Mouse (Mus musculus) cortical plate, adult 2 months (tissue): ENCODE data around the gene Tbx3. TPM values are rescaled to one million over a fixed set of nuclear protein-coding genes. Genes with fewer than 3 reads are reported as not detected.

Source experiments
- H3K27ac ChIP-seq: fragments of 200-500 bp; 2 replicates; pipeline ENCODE4 v1.5.1; 2012; ENCODE audit warnings: low read length, control low read depth, inconsistent platforms; ENCODE audit not compliant: insufficient read depth
- H3K4me1 ChIP-seq: fragments of 200-500 bp; 2 replicates; pipeline ENCODE4 v1.6.1; 2011; ENCODE audit warnings: low read length; ENCODE audit not compliant: control insufficient read depth, insufficient read depth
- H3K4me3 ChIP-seq: fragments of 200-500 bp; 2 replicates; pipeline ENCODE4 v1.5.1; 2011; ENCODE audit warnings: mild to moderate bottlenecking, low read length, control low read depth; ENCODE audit not compliant: insufficient read depth
- CTCF ChIP-seq: fragments of 200-500 bp; IDR thresholded peaks from 2 replicates; pipeline ENCODE4 v1.5.1; 2011; ENCODE audit warnings: mild to moderate bottlenecking, control low read depth, low read length; ENCODE audit not compliant: insufficient read depth; ENCODE audit errors: extremely low read depth
- POLR2A ChIP-seq: fragments of 200-500 bp; IDR thresholded peaks from 2 replicates; pipeline ENCODE4 v1.6.1; 2011; ENCODE audit warnings: mild to moderate bottlenecking, low read length, control low read depth; ENCODE audit not compliant: insufficient read depth; ENCODE audit errors: extremely low read depth
- polyA plus RNA-seq: library from polyadenylated mRNA; depleted of rRNA; stranded (reverse); fragments of >200 nt; gene quantifications from 2 replicates; pipeline ENCODE4 v1.2.3, GENCODE M21; 2012; rRNA removed

Tbx3 gene
- 1.8 and 1.9 TPM in 2 replicates for polyA plus RNA-seq

DNA sequence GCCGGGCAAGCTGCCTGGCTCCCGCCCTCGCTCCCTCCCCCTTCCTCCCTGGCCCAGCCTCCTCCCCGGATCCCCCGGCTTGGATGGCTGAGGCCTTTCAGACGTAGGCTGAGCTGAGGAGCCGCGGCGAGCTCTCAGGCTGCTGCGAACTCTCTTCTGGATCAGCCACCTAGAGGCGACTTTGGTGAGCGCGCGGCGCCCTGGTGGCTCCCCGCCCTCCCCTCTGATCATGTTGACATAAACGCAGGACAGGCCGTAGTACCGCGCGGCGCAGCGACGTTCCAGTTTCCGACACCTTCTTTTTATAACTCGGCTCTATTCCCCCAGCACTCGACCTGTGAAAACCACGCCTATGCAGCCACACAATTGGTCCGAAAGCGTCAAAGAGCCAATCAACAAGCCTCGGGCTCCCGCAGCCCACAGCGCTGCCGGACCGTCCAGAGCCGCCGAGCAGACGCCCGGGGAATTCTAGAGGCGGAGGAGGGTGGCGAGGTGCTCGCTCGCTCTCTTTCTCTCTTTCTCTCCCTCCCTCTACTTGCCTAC lies at the start of gene Tbx3:
TSS of gene Tbx3 (plus strand) at position 104 of the 543 bp plus-strand sequence.
- Histone ChIP-seq H3K4me3 (peak within 1 kb of the TSS; percentile 27; the same call in 1 of the 2 replicates), H3K27ac (peak within 1 kb of the TSS; percentile 73), H3K4me1 (no peaks in the 10 kb centered on the region)
- 0 out of 2 replicates have a peak, but pooled peaks have one; percentile 7 for TF ChIP-seq POLR2A
- TF ChIP-seq CTCF: peak; percentile 17; the same call in 1 of the 2 replicates

DNA sequence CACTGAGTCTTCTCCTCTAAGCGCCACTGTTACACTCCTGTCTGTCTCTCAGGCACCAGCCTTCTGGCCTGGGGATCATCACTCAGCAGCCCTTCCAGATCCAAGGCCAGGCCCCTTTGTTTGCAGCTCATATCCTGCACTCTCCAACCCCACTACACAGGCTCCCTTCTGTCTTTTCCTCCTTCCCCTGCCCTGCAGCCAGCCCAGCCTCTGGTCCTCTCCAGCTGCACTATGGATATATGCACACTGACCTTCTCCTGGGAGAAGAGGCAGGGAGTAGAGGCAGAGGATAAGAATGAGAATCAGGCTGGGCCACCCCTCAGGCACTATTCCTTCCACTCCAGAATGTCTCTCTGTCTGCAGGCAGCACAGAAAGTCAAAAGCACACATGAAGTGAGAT lies 48.4 kb upstream of the Tbx3 start:
- H3K27ac ChIP-seq: no peak overlapping the region
- no peaks in the 10 kb centered on the region for H3K4me1 ChIP-seq
- H3K4me3 ChIP-seq: no peak overlapping the region
- TF ChIP-seq POLR2A (no peak), CTCF (no peak)

DNA sequence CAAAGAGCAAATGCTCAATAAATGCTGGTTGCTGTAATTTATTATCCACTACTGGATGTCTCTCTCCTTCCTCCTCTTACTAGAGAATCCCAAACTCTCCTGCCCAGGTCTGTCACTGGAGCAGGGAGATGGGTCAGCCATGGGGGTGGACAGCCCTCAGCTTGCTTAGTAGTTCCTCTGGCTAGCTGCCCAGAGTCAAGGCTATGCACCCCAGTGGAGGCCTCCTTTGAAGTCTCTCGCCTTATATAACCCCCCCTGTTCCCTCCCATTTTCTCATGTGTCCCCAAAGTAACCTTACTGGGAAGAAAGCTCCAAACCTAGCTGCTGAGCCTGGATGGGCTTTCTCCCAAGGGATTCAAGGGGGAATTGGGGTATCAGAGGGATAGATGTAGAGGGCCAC lies 45.9 kb upstream of the Tbx3 start:
- Histone ChIP-seq H3K4me3 (no peak overlapping the region), H3K4me1 (no peaks in the 10 kb centered on the region), H3K27ac (no peak overlapping the region)
- no peak for TF ChIP-seq POLR2A
- no peak for TF ChIP-seq CTCF

DNA sequence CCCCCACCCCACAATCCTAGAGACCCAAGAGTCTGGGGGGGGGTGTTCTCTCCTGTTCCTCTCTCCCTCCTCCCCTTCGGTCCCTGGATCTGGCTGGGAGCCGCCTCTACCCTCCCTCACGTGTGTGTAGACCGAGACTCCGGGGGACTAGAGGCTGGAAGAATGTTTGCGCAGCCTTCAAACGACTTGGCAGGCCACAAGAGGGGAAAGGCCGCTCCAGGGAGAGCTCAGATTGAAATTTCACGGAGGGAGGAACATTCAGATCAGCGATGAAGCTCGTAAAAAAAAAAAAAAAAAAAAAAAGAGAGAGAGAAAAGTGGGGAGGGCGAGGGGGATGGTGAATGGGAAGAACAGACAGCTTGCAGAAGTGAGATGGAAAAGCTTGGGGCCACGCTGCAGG lies 44.9 kb upstream of the Tbx3 start:
- no peak for TF ChIP-seq POLR2A
- no peak for TF ChIP-seq CTCF
- Histone ChIP-seq H3K4me3 (no peak overlapping the region), H3K4me1 (no peaks in the 10 kb centered on the region), H3K27ac (0 out of 2 replicates have a peak overlapping the region, but pooled peaks have one; percentile 29)

DNA sequence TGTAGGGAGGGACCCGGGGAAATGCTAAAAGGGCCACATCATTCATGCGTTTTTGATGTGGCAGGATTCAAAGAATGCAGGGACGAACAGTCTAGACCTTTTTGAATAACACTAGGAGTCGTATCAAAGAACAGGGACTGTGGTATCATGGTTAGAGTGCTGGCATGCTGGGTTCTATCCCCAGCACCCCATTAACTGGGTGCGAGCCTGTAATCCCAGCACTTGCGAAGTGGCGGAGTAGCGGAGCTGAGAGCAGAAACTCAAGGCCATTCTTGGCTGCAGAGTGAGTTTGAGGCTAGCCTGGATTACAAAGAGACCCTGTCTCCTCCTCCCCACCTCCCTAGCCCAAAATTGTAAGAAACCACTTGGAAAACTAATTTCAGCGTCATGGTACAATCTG lies 44.3 kb upstream of the Tbx3 start:
- no peaks in the 10 kb centered on the region for H3K4me1 ChIP-seq
- no peak overlapping the region for H3K27ac ChIP-seq
- no peak overlapping the region for H3K4me3 ChIP-seq
- TF ChIP-seq CTCF (no peak), POLR2A (no peak)

DNA sequence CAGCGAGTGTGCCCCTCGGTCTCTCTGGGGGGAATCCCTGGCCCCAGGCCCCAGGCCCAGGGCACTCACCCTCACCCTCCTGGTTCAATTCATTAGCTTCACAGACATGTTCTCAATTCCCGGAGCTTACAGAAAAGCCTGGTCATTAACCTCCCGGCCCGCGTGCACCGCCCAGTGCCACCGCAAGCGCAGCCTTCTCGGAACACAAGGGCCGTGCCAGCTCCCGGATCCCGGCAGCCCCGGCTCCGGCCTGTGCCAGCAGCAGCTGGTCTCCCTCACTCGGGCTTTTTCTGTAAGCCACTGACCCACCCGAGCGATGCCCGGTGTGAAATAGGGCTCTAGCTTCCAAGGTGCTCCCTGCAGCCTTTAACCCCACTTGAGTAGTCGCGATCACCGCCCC lies 43.8 kb upstream of the Tbx3 start:
- Histone ChIP-seq H3K27ac (no peak overlapping the region), H3K4me1 (no peaks in the 10 kb centered on the region), H3K4me3 (no peak overlapping the region)
- TF ChIP-seq POLR2A: no peak
- no peak for TF ChIP-seq CTCF

DNA sequence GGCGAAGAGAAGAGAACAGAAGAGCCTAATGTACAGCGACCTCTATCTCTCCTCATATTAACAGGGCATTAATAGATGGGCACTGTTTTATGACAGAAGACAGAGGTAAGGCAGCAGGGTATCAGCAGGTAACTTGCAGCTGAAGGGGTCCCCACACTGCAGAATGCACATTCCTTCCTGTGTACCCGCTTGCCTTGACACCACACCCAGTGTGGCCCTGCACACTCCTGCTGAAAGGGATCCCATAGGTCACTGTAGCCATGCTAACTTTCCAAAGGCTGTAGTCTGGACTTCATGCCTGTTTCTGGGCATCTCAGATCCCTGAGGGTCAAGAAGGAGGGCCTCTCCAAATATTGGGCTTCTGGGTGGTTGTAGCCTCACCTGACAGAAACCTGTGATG lies 42.4 kb upstream of the Tbx3 start:
- Histone ChIP-seq H3K4me1 (no peaks in the 10 kb centered on the region), H3K4me3 (no peak overlapping the region), H3K27ac (no peak overlapping the region)
- no peak for TF ChIP-seq POLR2A
- TF ChIP-seq CTCF: no peak

DNA sequence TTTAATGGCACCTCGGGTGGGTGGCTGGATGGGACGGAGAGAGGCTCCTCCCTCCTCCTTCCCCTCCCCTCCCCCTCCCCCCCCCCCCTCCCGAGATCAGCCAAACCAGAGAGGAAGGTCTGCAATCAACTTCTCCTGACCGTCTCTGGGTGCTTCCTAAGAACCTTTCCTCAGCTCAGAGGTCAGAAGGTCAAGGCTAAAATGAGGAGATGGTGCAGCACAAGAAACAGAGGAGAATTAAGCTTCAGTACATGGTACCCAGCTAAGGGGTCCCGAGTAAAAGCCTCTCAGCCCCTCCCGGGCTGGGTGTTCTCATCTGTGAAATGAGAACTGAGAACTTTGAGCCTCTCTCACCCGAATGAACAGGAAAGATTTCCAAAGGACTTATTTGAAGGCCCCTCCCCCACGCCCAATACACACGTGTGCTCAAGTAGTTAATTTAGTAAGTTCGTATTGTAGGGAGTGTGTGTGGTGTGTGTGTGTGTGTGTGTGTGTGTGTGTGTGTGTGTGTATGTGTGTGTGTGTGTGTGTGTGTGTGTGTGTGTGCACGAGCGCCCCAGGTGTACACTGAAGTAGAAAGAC lies 41.6 kb upstream of the Tbx3 start:
- no peaks in the 10 kb centered on the region for H3K4me1 ChIP-seq
- no peak overlapping the region for H3K4me3 ChIP-seq
- no peak for TF ChIP-seq CTCF
- no peak for TF ChIP-seq POLR2A
- no peak overlapping the region for H3K27ac ChIP-seq

DNA sequence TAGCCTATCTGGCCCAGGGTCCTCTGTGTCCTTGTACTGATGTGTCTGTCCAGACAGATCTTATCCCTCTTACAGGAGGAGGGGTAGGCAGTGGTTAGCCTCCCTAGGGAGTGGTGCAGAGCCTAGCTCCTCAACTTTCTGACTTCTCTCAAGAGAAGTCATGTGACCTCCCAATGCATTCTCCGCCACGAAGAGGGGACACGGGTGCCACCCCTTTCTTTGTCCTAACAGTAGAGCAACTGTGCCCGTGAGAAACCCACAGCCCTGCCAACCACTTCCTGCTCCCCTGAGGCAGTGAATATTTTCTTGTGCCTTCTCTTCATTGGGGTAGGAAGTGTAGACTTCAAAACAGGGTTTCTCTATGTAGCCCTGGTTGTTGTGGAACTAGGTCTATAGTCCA lies 36.9 kb upstream of the Tbx3 start:
- no peak overlapping the region for H3K27ac ChIP-seq
- no peak overlapping the region for H3K4me3 ChIP-seq
- no peak for TF ChIP-seq CTCF
- no peak for TF ChIP-seq POLR2A
- no peaks in the 10 kb centered on the region for H3K4me1 ChIP-seq

DNA sequence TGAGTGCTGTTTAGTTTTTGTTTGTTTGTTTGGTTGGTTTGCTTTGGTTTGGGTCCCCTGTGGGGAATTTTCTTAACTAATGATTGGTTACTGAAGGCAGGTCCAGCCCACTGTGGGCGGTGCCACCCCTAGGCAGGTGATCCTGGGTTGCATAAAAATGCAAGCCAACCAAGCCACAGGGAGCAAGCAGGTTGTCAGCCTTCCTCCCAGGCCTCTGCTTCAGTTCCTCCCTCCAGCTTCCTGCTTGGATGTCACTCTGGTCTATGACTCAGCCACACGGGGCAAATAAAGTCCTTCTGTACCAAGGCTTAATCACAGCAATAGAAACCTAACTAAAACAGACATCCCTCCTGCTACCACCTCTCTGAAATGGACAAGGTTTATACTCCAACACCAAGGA lies 35.6 kb upstream of the Tbx3 start:
- no peak overlapping the region for H3K27ac ChIP-seq
- no peak for TF ChIP-seq CTCF
- no peak for TF ChIP-seq POLR2A
- no peak overlapping the region for H3K4me3 ChIP-seq
- no peaks in the 10 kb centered on the region for H3K4me1 ChIP-seq
